Mouse (Mus musculus): ENCODE data around the gene Zfp970. TPM values are rescaled to one million over a fixed set of nuclear protein-coding genes. Genes with fewer than 3 reads are reported as not detected.
"Not testable (repeated sequence)": the region's sequence is repeated elsewhere in the genome, so short reads cannot be mapped to it uniquely, and the experiment has no call there.

Gene Zfp970
- polyA plus RNA-seq, 1 experiment from 2014 or later = 10.2 TPM

- peaks cover 47% of the 10 kb centered on the region for H3K9me3 ChIP-seq
- not testable (repeated sequence) for H3K4me3 ChIP-seq; ATAC-seq (ENCODE audit: extremely low read depth, insufficient number of reproducible peaks, low FRiP score, low TSS enrichment); H3K36me3 ChIP-seq; H3K27me3 ChIP-seq (replicated peaks); H3K4me2 ChIP-seq; H3K27ac ChIP-seq (replicated peaks); H3K4me1 ChIP-seq; H3K9ac ChIP-seq
- WGBS = 73% methylated on average over 7 of the region's 7 CpGs
Observed at GRCm38 (mm10) chr2:177518354-177518753, 53.8 kb downstream of the Zfp970 start.

- not testable (repeated sequence) for H3K27ac ChIP-seq (replicated peaks); H3K4me3 ChIP-seq; H3K4me1 ChIP-seq; H3K9ac ChIP-seq; H3K4me2 ChIP-seq; ATAC-seq (ENCODE audit: extremely low read depth, insufficient number of reproducible peaks, low FRiP score, low TSS enrichment); H3K27me3 ChIP-seq (replicated peaks); H3K36me3 ChIP-seq
- H3K9me3 ChIP-seq = peaks cover 48% of the 10 kb centered on the region
- 66% methylated on average over 1 of the region's 1 CpGs for WGBS
Observed at GRCm38 (mm10) chr2:177518960-177519359, 54.4 kb downstream of the Zfp970 start.

- H3K9ac ChIP-seq = no peak overlapping the region
- H3K36me3 ChIP-seq = no peaks in the 10 kb centered on the region
Observed at GRCm38 (mm10) chr2:177520035-177520434, 55.5 kb downstream of the Zfp970 start.

GRCm38 (mm10) chr2:177523061-177523460, 58.5 kb downstream of the Zfp970 start:
- Histone ChIP-seq H3K4me2 (no peak overlapping the region), H3K27me3 (replicated peaks) (no peaks in the 10 kb centered on the region), H3K9me3 (peaks cover 37% of the 10 kb centered on the region), H3K9ac (no peak overlapping the region), H3K36me3 (no peaks in the 10 kb centered on the region), H3K4me3 (no peak overlapping the region), H3K27ac (replicated peaks) (no peak overlapping the region), H3K4me1 (no peaks in the 10 kb centered on the region)
- ATAC-seq (ENCODE audit: extremely low read depth, insufficient number of reproducible peaks, low FRiP score, low TSS enrichment) = no peak
- WGBS = 81% methylated on average over 20 of the region's 20 CpGs

More at GRCm38 (mm10) chr2:177520035-177520434, 55.5 kb downstream of the Zfp970 start:
- H3K4me3 ChIP-seq = no peak overlapping the region
- H3K4me1 ChIP-seq = no peaks in the 10 kb centered on the region
- no peak overlapping the region for H3K27ac ChIP-seq (replicated peaks)
- no peak overlapping the region for H3K4me2 ChIP-seq
- no peaks in the 10 kb centered on the region for H3K27me3 ChIP-seq (replicated peaks)
- peaks cover 46% of the 10 kb centered on the region for H3K9me3 ChIP-seq
- 71% methylated on average over 8 of the region's 8 CpGs for WGBS
- no peak for ATAC-seq (ENCODE audit: extremely low read depth, insufficient number of reproducible peaks, low FRiP score, low TSS enrichment)

GRCm38 (mm10) chr2:177523674-177524073, 59.1 kb downstream of the Zfp970 start:
- WGBS = 83% methylated on average over 6 of the region's 6 CpGs
- not testable (repeated sequence) for H3K4me2 ChIP-seq; H3K27ac ChIP-seq (replicated peaks); H3K27me3 ChIP-seq (replicated peaks); H3K4me1 ChIP-seq; H3K4me3 ChIP-seq; H3K36me3 ChIP-seq; ATAC-seq (ENCODE audit: extremely low read depth, insufficient number of reproducible peaks, low FRiP score, low TSS enrichment); H3K9ac ChIP-seq
- peaks cover 32% of the 10 kb centered on the region for H3K9me3 ChIP-seq

- H3K27ac ChIP-seq (replicated peaks); ATAC-seq (ENCODE audit: extremely low read depth, insufficient number of reproducible peaks, low FRiP score, low TSS enrichment); H3K36me3 ChIP-seq; H3K4me3 ChIP-seq; H3K9ac ChIP-seq; H3K27me3 ChIP-seq (replicated peaks); H3K4me2 ChIP-seq; H3K4me1 ChIP-seq: not testable (repeated sequence)
- WGBS = 83% methylated on average over 16 of the region's 16 CpGs
- H3K9me3 ChIP-seq = peaks cover 28% of the 10 kb centered on the region
Observed at GRCm38 (mm10) chr2:177524171-177524570, 59.6 kb downstream of the Zfp970 start.

Other genes starting within 250 kb of the Zfp970 start
- gene Gm14409, start 197.7 kb upstream of the Zfp970 start, polyA plus RNA-seq (2015; fragmentation: Nextera tagmentation; extraction: Ambion mirVana) = not detected in 2 replicates
- 0.25 and 0.36 TPM in 2 replicates for gene Gm14412, start 140.4 kb upstream of the Zfp970 start, polyA plus RNA-seq (2015; fragmentation: Nextera tagmentation; extraction: Ambion mirVana)
- 6.7 and 9.0 TPM in 2 replicates for gene Gm14418, start 66.4 kb upstream of the Zfp970 start, polyA plus RNA-seq (2015; fragmentation: Nextera tagmentation; extraction: Ambion mirVana)
- gene Gm14403, start 33.5 kb downstream of the Zfp970 start, polyA plus RNA-seq (2015; fragmentation: Nextera tagmentation; extraction: Ambion mirVana) = 5.3 and 6.6 TPM in 2 replicates
- gene Gm14406, start 113.5 kb downstream of the Zfp970 start, polyA plus RNA-seq (2015; fragmentation: Nextera tagmentation; extraction: Ambion mirVana) = not detected in 2 replicates